Mouse (Mus musculus) cerebellum, adult 2 months (tissue): ENCODE measurements around the gene Mfsd7a.
"Not testable (repeated sequence)": the region's sequence is repeated elsewhere in the genome, so short reads cannot be mapped to it uniquely, and the experiment has no call there.

Experiments
- CTCF ChIP-seq: fragments of 200-500 bp; IDR thresholded peaks from 2 replicates; pipeline ENCODE4 v1.5.1; 2011; ENCODE audit warnings: low read depth, mild to moderate bottlenecking, control low read depth, low read length, moderate library complexity, borderline replicate concordance; ENCODE audit not compliant: insufficient read depth
- POLR2A ChIP-seq: fragments of 200-500 bp; IDR thresholded peaks from 2 replicates; pipeline ENCODE4 v1.6.1; 2011; ENCODE audit warnings: low read length, control low read depth, borderline replicate concordance; ENCODE audit not compliant: insufficient read depth

DNA sequence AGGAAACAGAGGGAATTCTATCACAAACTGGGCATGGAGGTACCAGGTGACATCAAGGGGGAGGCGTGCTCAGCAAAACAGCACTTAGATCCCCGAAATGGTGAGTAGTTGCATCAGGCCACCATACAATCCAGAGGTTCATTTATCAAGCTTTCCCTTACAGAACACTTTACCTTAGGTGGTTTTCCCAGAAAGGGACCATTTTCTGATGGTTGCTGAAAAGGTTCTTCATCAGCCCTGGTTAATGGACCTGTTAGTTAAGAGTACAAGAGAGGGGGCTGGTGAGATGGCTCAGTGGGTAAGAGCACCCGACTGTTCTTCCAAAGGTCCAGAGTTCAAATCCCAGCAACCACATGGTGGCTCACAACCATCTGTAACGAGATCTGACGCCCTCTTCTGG is 37.5 kb upstream of the Mfsd7a start:
- not testable (repeated sequence) for TF ChIP-seq POLR2A, CTCF
